Mouse (Mus musculus): ENCODE results near the gene Sirt3. TPM values are rescaled to one million over a fixed set of nuclear protein-coding genes. Genes with fewer than 3 reads are reported as not detected.

Gene Sirt3
- polyA plus RNA-seq (2015; fragmentation: Nextera tagmentation; extraction: Ambion mirVana): 17.5 and 19.4 TPM in 2 replicates

DNA sequence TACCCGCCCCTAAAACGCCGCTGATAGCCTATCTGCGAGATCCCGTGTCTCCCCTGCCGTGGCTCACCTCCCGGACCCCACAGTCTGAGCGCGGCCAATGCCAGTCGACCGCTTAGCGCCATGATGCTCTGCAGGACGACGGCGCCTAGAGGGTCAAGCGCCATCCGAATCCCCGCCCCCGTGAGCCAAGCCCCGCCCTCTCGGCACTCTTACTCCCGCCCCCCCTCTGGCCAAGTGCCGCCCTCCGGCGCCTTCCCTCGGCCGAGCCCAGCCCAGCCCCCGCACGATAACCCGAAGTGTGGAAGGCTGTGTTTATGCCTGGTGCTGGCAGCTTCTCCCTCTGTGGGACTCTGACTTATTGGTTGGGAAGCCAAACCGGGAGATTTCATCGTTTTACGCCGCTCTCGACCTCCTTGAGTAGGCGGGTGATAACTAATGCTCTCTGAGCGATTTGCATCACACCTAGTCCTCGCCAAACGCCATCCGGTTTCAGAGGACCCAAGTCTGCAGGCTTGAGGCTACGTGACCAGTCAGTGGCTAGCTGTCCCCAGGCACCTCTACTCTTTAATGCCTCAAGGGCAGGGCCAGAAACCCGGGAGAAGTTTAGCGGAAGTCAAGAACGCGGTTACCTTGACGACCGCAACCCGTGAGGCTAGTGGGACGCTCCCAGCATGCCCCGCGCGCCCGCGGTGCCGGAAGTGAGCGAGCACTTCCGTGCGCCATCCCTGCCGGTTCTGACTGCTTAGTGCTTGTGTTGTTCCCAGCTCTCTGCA, at the start of gene Sirt3, which contains the start of gene Psmd13:
TSS of gene Sirt3 (minus strand) at position 614 of the 773 bp plus-strand sequence.
TSS of gene Psmd13 (plus strand) at position 273 of the 773 bp plus-strand sequence.
- peak; percentile 94 for DNase-seq (ENCODE audit: low spot score)

DNA sequence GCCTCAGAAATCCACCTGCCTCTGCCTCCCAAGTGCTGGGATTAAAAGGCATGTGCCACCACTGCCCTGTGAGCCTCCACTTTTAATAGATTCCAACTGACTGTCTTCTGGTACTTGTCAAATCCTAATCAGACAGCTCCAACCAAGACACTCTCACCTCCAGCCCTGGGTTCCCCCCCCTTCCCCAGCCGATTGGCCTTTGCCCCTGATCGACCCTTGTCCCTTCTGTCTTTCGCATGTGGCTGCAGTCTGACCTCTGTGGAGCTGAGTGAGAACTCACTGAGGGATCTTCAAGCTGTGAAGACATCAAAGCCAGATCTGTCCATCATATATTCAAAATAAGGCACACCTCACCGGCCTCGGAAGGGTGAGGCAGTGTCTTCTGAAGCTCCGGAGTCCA, 45.1 kb upstream of the Sirt3 start:
- DNase-seq (ENCODE audit: low spot score): no peak

DNA sequence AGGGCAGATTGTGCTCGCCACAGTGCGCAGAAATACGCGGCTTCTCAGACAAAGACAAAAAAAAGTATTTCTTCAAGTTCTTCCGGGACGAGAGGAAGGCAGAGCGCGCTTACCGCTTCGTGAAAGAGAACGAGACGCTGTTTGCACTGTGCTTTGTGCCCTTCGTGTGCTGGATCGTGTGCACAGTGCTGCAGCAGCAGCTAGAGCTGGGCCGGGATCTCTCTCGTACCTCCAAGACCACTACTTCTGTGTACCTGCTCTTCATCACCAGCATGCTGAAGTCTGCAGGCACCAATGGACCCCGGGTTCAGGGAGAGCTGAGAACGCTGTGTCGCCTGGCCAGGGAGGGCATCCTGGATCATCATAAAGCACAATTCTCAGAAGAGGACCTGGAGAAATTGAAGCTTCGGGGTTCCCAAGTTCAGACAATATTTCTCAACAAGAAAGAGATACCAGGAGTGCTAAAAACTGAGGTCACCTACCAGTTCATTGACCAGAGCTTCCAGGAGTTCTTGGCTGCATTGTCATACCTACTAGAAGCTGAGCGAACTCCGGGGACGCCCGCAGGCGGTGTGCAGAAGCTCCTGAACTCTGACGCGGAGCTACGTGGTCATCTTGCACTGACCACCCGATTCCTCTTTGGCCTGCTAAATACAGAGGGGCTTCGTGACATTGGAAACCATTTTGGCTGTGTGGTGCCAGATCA, 41.1 kb upstream of the Sirt3 start:
- DNase-seq (ENCODE audit: low spot score): peak; percentile 32

DNA sequence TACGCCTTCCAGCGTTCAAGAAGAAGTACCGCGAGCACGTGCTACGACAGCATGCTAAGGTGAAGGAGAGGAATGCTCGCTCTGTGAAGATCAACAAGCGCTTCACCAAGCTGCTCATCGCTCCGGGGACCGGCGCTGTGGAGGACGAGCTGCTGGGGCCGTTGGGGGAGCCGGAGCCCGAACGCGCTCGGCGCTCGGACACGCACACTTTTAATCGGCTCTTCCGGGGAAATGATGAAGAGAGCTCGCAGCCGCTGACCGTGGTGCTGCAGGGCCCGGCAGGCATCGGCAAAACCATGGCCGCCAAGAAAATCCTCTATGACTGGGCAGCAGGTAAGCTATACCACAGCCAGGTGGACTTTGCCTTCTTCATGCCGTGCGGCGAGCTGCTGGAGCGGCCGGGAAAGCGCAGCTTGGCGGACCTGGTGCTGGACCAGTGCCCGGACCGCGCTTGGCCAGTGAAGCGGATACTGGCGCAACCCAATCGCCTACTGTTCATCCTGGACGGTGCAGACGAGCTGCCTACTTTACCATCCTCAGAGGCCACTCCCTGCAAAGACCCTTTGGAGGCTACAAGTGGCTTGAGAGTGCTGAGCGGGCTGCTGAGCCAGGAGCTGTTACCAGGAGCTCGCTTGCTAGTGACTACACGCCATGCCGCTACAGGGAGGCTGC, 40.4 kb upstream of the Sirt3 start:
- DNase-seq (ENCODE audit: low spot score): peak; percentile 18

DNA sequence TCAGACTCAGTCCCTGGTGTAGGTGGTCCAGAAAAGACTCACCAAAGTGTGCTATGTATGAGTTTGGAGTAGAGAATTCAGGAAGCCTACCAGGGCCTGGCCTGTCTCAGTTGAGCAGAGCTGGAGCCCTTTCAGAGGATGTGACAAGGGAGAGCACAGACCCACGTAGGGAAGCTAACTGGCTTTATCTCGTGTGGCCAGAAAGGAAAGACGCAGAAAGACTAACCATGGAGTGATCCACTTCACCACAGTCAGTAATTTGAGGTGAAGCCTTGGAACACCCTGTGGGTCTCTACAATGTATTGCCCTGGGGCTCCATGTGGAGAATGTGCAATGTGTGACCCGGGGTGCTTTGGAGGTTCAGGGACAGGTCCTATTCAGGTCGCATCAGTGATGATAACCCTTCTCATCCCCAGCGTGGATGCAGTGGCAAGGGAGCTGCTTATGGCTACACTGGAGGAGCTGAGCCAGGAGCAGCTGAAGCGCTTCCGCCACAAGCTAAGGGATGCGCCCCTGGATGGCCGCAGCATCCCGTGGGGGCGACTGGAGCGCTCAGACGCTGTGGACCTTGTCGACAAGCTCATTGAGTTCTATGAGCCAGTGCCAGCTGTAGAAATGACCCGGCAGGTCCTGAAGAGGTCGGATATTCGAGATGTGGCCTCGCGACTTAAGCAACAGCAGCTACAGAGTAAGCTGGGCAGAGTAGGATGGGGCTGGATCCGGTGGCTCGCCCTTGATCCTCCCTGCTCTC, 39.3 kb upstream of the Sirt3 start:
- DNase-seq (ENCODE audit: low spot score): no peak

DNA sequence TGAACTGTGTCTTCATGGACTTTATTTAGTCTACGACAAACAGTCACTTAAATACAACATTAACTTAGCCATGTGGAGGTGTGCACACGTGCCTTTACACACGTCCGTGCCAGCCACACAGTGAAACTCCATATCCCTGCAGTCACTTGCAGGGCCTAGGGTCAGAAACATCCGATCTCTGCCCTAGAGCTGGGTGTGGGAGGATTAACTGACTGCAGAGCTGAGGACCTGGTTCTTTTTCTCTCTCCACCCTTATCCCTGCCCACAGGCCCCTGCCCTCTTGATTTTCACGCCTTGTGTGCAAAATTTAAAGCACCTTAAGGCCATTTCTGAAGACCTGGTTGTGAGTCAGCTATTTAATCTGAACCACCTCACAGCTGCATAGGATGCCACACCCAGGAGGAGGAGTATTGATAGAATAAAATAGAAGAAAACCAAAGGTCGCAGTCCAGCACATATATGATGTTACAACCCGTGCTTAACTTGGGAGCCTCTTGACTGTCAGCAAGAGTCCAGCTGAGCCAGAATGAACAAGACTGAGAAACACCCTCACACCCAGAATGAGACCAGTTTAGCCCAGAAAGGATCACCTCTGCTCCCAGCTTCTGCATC, 38.4 kb upstream of the Sirt3 start, which contains the start of gene Nlrp6:
TSS of gene Nlrp6 (plus strand) at position 485 of the 612 bp plus-strand sequence.
- no peak for DNase-seq (ENCODE audit: low spot score)

DNA sequence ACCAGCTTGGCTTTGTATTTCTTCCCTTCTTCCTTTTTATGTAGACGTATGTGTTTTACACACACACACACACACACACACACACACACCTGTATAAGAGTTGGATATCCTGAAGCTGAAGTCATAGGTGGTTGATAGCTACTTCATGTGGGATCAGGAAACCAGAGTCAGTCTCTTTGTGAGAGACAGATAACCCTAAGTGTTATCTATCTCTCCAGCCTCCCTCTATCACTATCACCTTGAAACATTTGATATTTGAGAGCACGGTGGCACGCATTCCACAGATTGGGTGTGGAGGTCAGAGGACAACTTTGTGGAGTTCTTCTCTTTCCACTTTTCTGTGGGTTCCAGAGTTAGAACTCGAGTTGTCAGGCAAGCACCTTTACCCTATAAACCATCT, 37.8 kb upstream of the Sirt3 start:
- DNase-seq (ENCODE audit: low spot score): no peak

DNA sequence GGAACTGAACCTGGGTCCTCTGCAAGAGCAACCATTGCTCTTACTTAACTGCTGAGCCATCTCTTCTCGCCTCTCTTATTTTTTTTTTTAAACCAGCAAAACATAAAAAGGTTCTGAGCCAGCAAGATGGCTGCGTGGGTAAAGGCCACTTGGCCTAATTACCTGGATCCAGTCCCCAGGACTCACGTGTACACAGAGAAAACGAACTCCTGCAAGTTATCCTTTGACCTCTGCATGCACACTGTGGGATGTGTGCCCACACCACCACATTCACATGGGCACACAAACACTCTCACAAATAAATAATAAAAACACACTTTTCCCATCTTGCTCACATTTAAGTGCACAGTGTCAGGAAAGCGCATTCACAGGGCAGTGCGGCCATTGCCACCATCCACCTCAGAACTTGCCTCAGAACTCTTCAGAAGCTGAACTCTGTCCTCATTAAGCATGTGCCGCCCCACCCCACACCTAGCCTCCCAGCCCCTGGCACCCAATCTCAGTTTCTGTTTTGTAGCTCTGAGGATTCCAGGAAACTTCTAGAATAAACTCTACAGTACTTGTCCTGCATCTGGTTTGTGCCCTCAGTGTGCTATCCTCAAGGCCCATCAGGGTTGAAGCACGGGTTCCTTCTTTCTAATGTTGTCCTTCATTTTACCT, 32.1 kb upstream of the Sirt3 start:
- no peak for DNase-seq (ENCODE audit: low spot score)

DNA sequence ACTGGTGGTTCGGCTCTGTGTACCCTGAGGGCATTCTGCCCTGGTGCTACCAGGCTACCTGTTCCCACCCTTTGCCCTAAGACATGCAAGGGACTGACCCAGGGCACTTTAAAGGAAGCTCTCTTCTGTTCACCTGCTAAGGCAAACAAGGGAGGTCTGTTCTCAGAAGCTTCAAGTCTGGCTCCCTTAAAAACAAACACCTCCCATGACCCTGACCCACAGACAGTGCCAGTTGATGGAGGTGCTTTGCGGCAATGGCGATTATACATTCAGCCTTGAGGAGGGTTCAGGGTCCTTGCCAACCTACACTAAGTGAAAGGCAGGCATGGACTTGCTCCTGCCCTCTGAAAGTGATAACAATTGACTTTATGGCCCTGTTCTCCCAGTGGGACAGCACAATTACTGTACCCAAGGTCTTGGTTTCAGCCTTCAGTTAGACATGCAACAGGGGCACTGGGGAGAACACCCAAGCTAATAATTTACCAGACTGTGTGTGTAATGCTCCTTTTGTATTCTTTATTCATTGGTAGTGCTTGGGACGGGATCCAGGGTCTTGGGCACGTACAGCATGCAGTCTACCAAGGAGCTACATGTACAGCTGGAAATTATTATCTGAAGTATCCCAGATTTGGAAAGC, 30.9 kb upstream of the Sirt3 start:
- DNase-seq (ENCODE audit: low spot score): no peak

DNA sequence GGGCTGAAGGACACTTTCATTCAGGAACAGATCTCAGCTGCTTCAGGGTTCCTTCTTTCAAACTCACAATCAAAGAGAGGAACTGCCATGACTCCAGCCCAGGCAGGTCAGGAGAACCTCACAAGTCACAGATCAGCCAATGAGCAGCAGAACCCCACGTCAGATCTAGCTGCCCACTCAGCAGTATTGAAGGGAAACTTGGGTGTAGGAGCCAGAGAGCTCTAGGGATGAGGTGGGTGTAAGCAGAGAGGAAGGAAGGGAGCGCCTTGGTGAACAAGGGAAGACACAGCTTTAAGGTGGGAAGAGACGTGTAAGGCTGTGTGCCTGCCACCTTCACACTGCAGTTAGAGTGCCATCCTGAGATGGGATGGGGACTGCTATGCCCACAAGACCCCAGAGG, 30.2 kb upstream of the Sirt3 start:
- DNase-seq (ENCODE audit: low spot score): no peak

DNA sequence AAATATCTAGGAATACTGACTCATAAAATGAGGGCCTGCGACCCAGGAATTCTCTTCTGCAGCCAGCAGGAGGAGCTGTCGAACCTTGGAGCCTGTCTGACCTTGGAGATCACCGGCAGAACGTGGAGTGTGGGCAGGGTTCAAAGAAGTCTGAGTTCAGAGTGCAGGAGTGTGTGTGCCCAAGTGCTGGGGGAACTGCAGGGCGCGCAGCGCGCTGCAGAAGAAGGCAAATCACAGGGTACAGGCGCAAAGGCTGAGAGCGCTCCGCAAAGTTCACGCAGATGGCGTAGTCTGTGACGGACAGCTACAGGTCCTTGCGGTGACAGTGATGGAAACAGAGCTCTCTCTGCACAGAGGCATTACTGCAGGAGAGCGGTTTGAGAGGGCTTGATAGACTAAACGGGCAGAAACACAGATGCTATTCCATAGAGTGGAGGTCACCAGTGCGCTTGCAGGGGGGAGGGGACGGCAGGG, 26.6 kb upstream of the Sirt3 start:
- DNase-seq (ENCODE audit: low spot score): peak; percentile 87

DNA sequence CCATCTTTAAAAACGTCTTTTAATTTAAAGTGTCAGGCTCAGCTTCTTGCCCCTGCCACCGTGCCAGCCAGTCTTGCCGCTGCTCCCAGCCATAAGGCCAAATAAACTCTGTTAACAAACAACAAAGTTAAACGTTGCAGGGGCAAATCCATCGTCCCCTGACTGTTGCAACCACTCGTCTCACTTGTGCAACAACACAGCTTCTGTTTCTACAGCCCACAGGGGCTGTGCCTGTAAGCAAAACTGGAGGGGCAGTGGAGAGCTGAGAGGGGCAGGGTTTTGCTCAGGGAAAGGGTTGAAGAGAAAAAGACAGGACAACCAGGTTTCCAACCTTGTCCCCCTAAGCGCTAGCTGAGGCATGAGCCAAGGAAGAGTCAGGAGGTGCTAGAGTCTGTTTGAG, 26.1 kb upstream of the Sirt3 start:
- DNase-seq (ENCODE audit: low spot score): no peak

DNA sequence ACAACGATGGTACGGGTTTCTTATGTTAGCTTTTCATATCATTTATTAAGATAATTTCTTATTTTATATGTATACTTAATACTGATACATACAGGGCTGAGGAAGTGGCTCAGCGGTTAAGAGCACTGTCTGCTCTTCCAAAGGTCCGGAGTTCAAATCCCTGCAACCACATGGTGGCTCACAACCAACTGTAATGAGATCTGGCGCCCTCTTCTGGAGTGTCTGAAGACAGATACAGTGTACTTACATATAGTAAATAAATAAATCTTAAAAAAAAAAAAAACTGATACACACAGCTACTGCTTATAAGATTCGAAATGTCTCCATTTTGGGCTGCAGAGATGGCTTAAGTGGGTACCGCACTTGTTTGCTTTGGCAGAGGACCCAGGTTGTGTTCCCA, 25.6 kb upstream of the Sirt3 start:
- DNase-seq (ENCODE audit: low spot score): no peak

DNA sequence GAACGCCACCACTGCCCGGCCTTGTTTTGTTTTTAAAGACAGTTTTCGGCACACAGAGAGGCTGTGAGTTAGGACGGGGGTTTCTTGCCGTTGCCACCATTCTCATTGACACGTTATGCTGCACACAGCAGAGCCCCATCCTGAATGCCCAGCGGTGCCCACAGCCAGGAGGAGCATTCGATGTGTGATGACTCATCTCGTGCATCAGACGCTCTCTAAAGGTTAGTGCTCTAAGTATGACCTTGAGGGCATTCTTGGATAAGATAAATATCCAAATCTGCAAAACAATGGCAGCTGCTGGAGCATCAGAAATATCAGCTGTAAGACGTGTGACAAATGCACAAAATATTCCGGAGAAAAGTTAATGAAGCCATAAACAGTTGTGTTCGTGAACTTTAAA, 25.0 kb upstream of the Sirt3 start:
- DNase-seq (ENCODE audit: low spot score): no peak

DNA sequence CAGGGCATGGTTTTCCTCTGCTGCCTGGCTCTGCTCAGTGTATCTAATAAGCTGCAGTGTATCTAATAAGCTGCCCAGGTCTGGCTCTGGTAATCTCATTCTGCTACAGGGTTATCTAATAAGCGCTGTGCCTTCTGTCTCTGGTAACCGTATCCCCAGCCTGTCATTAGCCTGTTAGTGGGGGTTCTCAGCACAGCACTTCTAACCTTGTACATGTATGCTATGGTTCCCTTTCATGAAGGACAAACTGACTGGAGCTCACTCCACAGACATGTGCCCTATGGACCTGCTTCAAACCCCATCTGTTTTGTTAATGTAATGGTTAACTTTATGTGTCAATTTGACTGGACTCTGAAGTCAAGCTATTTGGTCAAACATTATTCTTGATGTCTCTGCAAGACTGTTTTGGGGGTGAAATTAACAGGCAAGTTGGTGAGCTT, 23.6 kb upstream of the Sirt3 start:
- no peak for DNase-seq (ENCODE audit: low spot score)

DNA sequence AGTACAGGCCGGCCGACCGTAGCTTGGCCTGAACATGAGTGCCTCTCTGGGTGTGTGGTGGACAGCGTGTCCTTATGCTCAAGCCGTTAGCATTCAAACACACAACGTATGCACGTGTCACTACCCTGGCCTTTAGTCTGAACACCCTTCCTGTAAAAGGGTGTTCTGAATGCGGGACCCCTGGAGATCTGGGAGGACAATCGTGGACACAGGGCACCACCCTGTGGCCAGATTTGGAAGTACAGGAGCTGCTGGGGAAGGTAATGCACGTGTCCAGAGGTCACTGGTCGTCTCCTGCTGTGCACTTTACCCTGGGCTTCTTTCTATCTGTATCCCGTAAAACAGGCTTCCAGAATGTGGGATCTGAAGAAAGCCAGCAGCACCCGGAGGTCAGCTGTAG, 21.1 kb upstream of the Sirt3 start:
- peak; percentile 77 for DNase-seq (ENCODE audit: low spot score)

DNA sequence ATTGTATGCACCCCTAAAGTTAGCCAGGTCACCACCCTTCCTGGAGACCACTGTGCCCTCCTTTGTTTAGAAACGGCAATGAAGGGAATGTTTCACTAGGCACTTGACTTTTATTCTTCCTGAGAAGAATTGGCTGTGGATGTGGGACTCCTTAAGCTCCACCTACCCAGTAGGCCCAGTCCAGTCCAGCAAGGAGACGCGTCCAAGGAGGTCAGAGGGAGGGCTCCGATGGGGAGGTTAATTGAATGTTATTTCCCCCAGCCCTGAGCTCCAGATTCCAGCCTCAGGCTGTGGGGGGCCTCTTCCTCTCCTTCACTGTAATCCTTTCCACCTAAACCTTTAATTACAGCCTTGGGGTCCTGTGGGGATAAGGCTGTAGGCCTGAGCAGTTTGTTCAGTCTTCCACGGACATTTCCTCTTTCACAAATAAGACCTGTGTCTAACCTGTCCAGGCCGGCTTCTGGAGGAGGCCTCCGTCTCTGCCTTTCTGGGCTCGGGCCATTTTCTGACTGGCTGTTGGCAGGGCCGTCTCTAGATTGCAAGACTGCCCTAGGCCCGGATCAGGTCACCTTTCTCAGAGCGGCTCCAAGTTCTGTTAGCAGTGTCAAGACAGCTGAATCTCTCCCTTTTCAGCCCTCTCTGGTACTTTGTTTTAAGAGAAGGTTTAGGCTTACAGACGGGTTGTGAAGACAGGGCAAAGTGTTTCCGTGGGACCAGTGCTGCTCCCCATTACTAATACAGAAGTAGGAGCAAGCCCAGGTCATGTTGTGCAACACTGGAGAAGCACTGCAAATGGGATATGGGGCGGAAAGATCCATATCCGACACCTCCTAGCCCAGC, 20.1 kb upstream of the Sirt3 start:
- no peak for DNase-seq (ENCODE audit: low spot score)

DNA sequence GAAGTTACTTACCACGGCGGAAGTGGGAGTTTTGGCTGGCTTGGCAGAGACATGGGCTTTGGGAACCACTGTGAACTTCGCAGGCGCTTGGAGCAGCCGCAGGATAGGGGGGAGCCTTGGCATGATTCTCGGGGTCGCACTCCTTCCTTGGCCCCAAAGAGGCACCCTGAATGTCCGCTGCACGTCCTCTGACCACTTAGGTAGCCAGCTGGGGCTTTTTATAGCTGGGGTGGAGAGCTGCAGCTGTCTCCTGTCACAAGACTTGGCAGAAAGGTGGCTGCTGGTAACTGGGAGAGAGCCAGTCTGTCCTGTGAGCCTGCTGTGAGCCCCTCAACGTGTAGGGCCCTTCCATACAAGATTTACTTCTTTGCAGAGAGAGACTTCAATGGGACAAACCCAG, 18.1 kb upstream of the Sirt3 start, which contains the start of gene Cox8b:
TSS of gene Cox8b (minus strand) at position 227 of the 400 bp plus-strand sequence.
- DNase-seq (ENCODE audit: low spot score): no peak

DNA sequence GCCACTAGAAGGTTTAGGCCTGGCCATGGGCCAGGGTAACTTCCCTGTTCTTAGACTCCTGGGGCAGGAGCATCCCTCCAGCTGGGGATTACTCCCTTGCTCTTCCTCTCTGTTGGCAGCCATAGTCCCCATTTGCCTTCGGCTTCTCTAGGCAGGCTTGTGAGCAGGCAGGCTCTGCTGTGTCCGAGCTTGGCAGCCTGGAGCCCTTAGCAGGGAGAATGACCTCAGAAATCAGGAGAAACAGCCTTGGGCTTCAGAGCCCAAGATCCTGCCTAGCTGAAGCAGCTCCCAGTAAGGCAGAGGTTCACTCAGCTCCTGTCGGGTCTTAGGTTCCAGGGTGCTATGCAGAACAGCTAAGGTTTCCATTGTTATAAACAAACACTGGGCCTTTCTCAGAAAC, 17.0 kb upstream of the Sirt3 start:
- DNase-seq (ENCODE audit: low spot score): no peak

Measured in thymus, postnatal 0 days (tissue).